Mouse (Mus musculus): Measurements from ENCODE around the gene Mbnl2. TPM values are rescaled to one million over a fixed set of nuclear protein-coding genes. Genes with fewer than 3 reads are reported as not detected.

Mbnl2 gene
- polyA plus RNA-seq, 1 experiment: 24.6 TPM

- no peak for TF ChIP-seq CTCF (IDR thresholded peaks at IDR 0.05; ENCODE audit: control insufficient read depth, insufficient read depth, low read length)
- TF ChIP-seq POLR2A (IDR thresholded peaks at IDR 0.05; ENCODE audit: borderline replicate concordance, control insufficient read depth, low read depth, low read length): no peak
- H3K4me1 ChIP-seq (ENCODE audit: control insufficient read depth, insufficient read depth, low read length): peaks cover 3% of the 10 kb centered on the region; the same call in 1 of the 2 replicates
- 71% methylated on average over 9 of the region's 9 CpGs for WGBS
- no peak overlapping the region for H3K27ac ChIP-seq (ENCODE audit: control insufficient read depth, insufficient read depth, low read depth, low read length, poor library complexity)
- no peak overlapping the region for H3K4me3 ChIP-seq (replicated peaks; ENCODE audit: control insufficient read depth, low read depth, low read length)
Measured at GRCm38 (mm10) chr14:120318974-120319731, 43.7 kb downstream of the Mbnl2 start.

GRCm38 (mm10) chr14:120322041-120322440, 46.6 kb downstream of the Mbnl2 start:
- no peak for TF ChIP-seq POLR2A (IDR thresholded peaks at IDR 0.05; ENCODE audit: borderline replicate concordance, control insufficient read depth, low read depth, low read length)
- Histone ChIP-seq H3K4me1 (ENCODE audit: control insufficient read depth, insufficient read depth, low read length) (peaks cover 11% of the 10 kb centered on the region; the same call in 1 of the 2 replicates), H3K4me3 (replicated peaks; ENCODE audit: control insufficient read depth, low read depth, low read length) (no peak overlapping the region), H3K27ac (ENCODE audit: control insufficient read depth, insufficient read depth, low read depth, low read length, poor library complexity) (no peak overlapping the region)
- 91% methylated on average over 8 of the region's 8 CpGs for WGBS

- TF ChIP-seq POLR2A (IDR thresholded peaks at IDR 0.05; ENCODE audit: borderline replicate concordance, control insufficient read depth, low read depth, low read length): no peak
- no peak for TF ChIP-seq CTCF (IDR thresholded peaks at IDR 0.05; ENCODE audit: control insufficient read depth, insufficient read depth, low read length)
- Histone ChIP-seq H3K4me3 (replicated peaks; ENCODE audit: control insufficient read depth, low read depth, low read length) (no peak overlapping the region), H3K27ac (ENCODE audit: control insufficient read depth, insufficient read depth, low read depth, low read length, poor library complexity) (no peak overlapping the region), H3K4me1 (ENCODE audit: control insufficient read depth, insufficient read depth, low read length) (peaks cover 12% of the 10 kb centered on the region; the same call in 1 of the 2 replicates)
- WGBS: 66% methylated on average over 1 of the region's 1 CpGs
Measured at GRCm38 (mm10) chr14:120323111-120323510, 47.6 kb downstream of the Mbnl2 start.

GRCm38 (mm10) chr14:120324061-120324791, 48.8 kb downstream of the Mbnl2 start:
- Histone ChIP-seq H3K27ac (ENCODE audit: control insufficient read depth, insufficient read depth, low read depth, low read length, poor library complexity) (no peak overlapping the region), H3K4me3 (replicated peaks; ENCODE audit: control insufficient read depth, low read depth, low read length) (no peak overlapping the region), H3K4me1 (ENCODE audit: control insufficient read depth, insufficient read depth, low read length) (peaks cover 12% of the 10 kb centered on the region; the same call in 1 of the 2 replicates)
- 44% methylated on average over 8 of the region's 8 CpGs for WGBS
- no peak for TF ChIP-seq POLR2A (IDR thresholded peaks at IDR 0.05; ENCODE audit: borderline replicate concordance, control insufficient read depth, low read depth, low read length)
- TF ChIP-seq CTCF (IDR thresholded peaks at IDR 0.05; ENCODE audit: control insufficient read depth, insufficient read depth, low read length): no peak

GRCm38 (mm10) chr14:120324883-120325480, 49.5 kb downstream of the Mbnl2 start:
- 49% methylated on average over 19 of the region's 19 CpGs for WGBS
- H3K27ac ChIP-seq (ENCODE audit: control insufficient read depth, insufficient read depth, low read depth, low read length, poor library complexity): no peak overlapping the region

GRCm38 (mm10) chr14:120325673-120326072, 50.2 kb downstream of the Mbnl2 start:
- TF ChIP-seq POLR2A (IDR thresholded peaks at IDR 0.05; ENCODE audit: borderline replicate concordance, control insufficient read depth, low read depth, low read length) (no peak), CTCF (IDR thresholded peaks at IDR 0.05; ENCODE audit: control insufficient read depth, insufficient read depth, low read length) (no peak)
- H3K4me1 ChIP-seq (ENCODE audit: control insufficient read depth, insufficient read depth, low read length): peaks cover 11% of the 10 kb centered on the region; the same call in 1 of the 2 replicates
- peak overlapping the region; percentile 63 for H3K27ac ChIP-seq (ENCODE audit: control insufficient read depth, insufficient read depth, low read depth, low read length, poor library complexity)
- H3K4me3 ChIP-seq (replicated peaks; ENCODE audit: control insufficient read depth, low read depth, low read length): no peak overlapping the region
- 4% methylated on average over 5 of the region's 5 CpGs for WGBS

More at GRCm38 (mm10) chr14:120324883-120325480, 49.5 kb downstream of the Mbnl2 start:
- no peak for TF ChIP-seq POLR2A (IDR thresholded peaks at IDR 0.05; ENCODE audit: borderline replicate concordance, control insufficient read depth, low read depth, low read length)
- TF ChIP-seq CTCF (IDR thresholded peaks at IDR 0.05; ENCODE audit: control insufficient read depth, insufficient read depth, low read length): no peak
- H3K4me3 ChIP-seq (replicated peaks; ENCODE audit: control insufficient read depth, low read depth, low read length): no peak overlapping the region
- H3K4me1 ChIP-seq (ENCODE audit: control insufficient read depth, insufficient read depth, low read length): peaks cover 11% of the 10 kb centered on the region; the same call in 1 of the 2 replicates

GRCm38 (mm10) chr14:120330454-120330853, 55.0 kb downstream of the Mbnl2 start:
- H3K4me1 ChIP-seq (ENCODE audit: control insufficient read depth, insufficient read depth, low read length): peaks cover 6% of the 10 kb centered on the region; the same call in 1 of the 2 replicates
- WGBS: 87% methylated on average over 12 of the region's 12 CpGs

More at GRCm38 (mm10) chr14:120330454-120330853, 55.0 kb downstream of the Mbnl2 start:
- TF ChIP-seq POLR2A (IDR thresholded peaks at IDR 0.05; ENCODE audit: borderline replicate concordance, control insufficient read depth, low read depth, low read length): no peak
- TF ChIP-seq CTCF (IDR thresholded peaks at IDR 0.05; ENCODE audit: control insufficient read depth, insufficient read depth, low read length): no peak
- H3K27ac ChIP-seq (ENCODE audit: control insufficient read depth, insufficient read depth, low read depth, low read length, poor library complexity): no peak overlapping the region
- H3K4me3 ChIP-seq (replicated peaks; ENCODE audit: control insufficient read depth, low read depth, low read length): no peak overlapping the region
